Mouse (Mus musculus): ENCODE results near the gene Fto.

DNA sequence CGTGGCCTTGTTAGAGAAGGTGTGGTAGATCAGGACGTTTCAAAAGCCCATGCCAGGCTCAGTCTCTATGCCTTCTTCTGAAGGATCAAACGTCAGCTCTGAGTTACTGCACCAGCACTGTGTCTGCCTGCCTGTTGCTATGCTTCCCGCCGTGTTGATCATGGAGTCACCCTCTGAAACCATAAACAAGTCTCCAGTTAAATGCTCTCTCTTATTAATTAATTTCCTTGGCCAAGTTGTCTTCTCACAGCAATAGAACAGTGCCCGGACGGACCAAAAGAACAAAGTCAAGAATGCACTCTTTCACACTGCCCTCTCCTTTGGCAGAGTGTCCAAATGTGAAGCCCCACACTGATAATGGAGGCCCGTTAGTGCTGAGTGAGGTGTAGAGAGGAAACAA, 217.3 kb downstream of the Fto start:
- TF ChIP-seq CTCF (IDR thresholded peaks at IDR 0.05; ENCODE audit: low read depth) (no peak), EP300 (IDR thresholded peaks at IDR 0.05; ENCODE audit: low read depth) (no peak)

Data from liver, embryonic 14.5 days (tissue).